Mouse (Mus musculus) heart, embryonic 16.5 days (tissue): ENCODE measurements around the gene Vmn1r196. TPM values are rescaled to one million over a fixed set of nuclear protein-coding genes. Genes with fewer than 3 reads are reported as not detected.
"Not testable (repeated sequence)": the region's sequence is repeated elsewhere in the genome, so short reads cannot be mapped to it uniquely, and the experiment has no call there.

Experiments used
- ATAC-seq: fragments of 200-750 bp; cut with Nextera tagmentation; replicated peaks from 2 replicates; pipeline ENCODE4 v1.8.0; 2017; ENCODE audit warnings: moderate number of reproducible peaks; ENCODE audit not compliant: insufficient read depth, low FRiP score; ENCODE audit errors: extremely low read depth
- H3K27ac ChIP-seq: fragments of 300-500 bp; sonication (generic); 2 replicates; pipeline ENCODE4 v1.5.1; 2014; ENCODE audit warnings: mild to moderate bottlenecking, low read length, control low read depth, moderate library complexity
- H3K27me3 ChIP-seq: fragments of 300-500 bp; sonication (generic); 2 replicates; pipeline ENCODE4 v1.6.1; 2014; ENCODE audit warnings: low read length, mixed read lengths; ENCODE audit not compliant: control insufficient read depth, insufficient read depth
- H3K36me3 ChIP-seq: fragments of 300-500 bp; sonication (generic); 2 replicates; pipeline ENCODE4 v1.6.1; 2014; ENCODE audit not compliant: control insufficient read depth, insufficient read depth
- H3K4me1 ChIP-seq: fragments of 300-500 bp; sonication (generic); 2 replicates; pipeline ENCODE4 v1.6.1; 2014; ENCODE audit warnings: low read length, mixed read lengths; ENCODE audit not compliant: control insufficient read depth, insufficient read depth
- H3K4me2 ChIP-seq: fragments of 300-500 bp; sonication (generic); 2 replicates; pipeline ENCODE4 v1.6.1; 2014; ENCODE audit warnings: low read depth, mild to moderate bottlenecking, control low read depth, low read length
- H3K4me3 ChIP-seq: fragments of 300-500 bp; sonication (generic); 2 replicates; pipeline ENCODE4 v1.5.1; 2014; ENCODE audit warnings: mild to moderate bottlenecking, control low read depth, low read length
- H3K9ac ChIP-seq: fragments of 300-500 bp; sonication (generic); 2 replicates; pipeline ENCODE4 v1.6.1; 2014; ENCODE audit warnings: low read length, control low read depth
- H3K9me3 ChIP-seq: fragments of 300-500 bp; sonication (generic); replicated peaks from 2 replicates; pipeline ENCODE4 v1.6.1; 2016; ENCODE audit warnings: low read length; ENCODE audit not compliant: control insufficient read depth
- WGBS: fragments of 180-500 bp; shearing (Covaris S2); extraction: QIAGEN DNeasy Blood & Tissue Kit; methylation state at CpG from one replicate; pipeline ENCODE4 v1.1.7; 2014; 5-methylcytosine and 5-hydroxymethylcytosine counted together
- polyA plus RNA-seq: library from polyadenylated mRNA; unstranded; fragments of >200 nt; fragmentation: Nextera tagmentation; extraction: Ambion mirVana; gene quantifications from 2 replicates; pipeline ENCODE4 v1.2.1, GENCODE M21; 2015

The Vmn1r196 gene
- polyA plus RNA-seq: not detected in 2 replicates

GRCm38 (mm10) chr13:22289620-22290019, at the start of gene Vmn1r196:
Gene Vmn1r196 (plus strand): TSS chr13:22289920.
- H3K4me1 ChIP-seq: no peaks in the 10 kb centered on the region
- no peak within 1 kb of the TSS for H3K9ac ChIP-seq
- no peak for ATAC-seq
- 80% methylated on average over 2 of the region's 2 CpGs for WGBS
- no peak within 1 kb of the TSS for H3K4me2 ChIP-seq
- no peak within 1 kb of the TSS for H3K27ac ChIP-seq
- H3K9me3 ChIP-seq: no peaks in the 10 kb centered on the region
- H3K27me3 ChIP-seq: no peaks in the 10 kb centered on the region
- H3K36me3 ChIP-seq: no peaks in the 10 kb centered on the region
- no peak within 1 kb of the TSS for H3K4me3 ChIP-seq

GRCm38 (mm10) chr13:22243915-22244314, 45.8 kb upstream of the Vmn1r196 start, which contains the start of gene Vmn1r194:
Gene Vmn1r194 (plus strand): TSS chr13:22244215.
- no peak for ATAC-seq
- H3K4me2 ChIP-seq: no peak within 1 kb of the TSS
- no peak within 1 kb of the TSS for H3K9ac ChIP-seq
- no peaks in the 10 kb centered on the region for H3K36me3 ChIP-seq
- H3K4me1 ChIP-seq: no peaks in the 10 kb centered on the region
- no peak within 1 kb of the TSS for H3K4me3 ChIP-seq
- WGBS: 43% methylated on average over 1 of the region's 1 CpGs
- H3K9me3 ChIP-seq: no peaks in the 10 kb centered on the region
- no peak within 1 kb of the TSS for H3K27ac ChIP-seq
- no peaks in the 10 kb centered on the region for H3K27me3 ChIP-seq

DNA sequence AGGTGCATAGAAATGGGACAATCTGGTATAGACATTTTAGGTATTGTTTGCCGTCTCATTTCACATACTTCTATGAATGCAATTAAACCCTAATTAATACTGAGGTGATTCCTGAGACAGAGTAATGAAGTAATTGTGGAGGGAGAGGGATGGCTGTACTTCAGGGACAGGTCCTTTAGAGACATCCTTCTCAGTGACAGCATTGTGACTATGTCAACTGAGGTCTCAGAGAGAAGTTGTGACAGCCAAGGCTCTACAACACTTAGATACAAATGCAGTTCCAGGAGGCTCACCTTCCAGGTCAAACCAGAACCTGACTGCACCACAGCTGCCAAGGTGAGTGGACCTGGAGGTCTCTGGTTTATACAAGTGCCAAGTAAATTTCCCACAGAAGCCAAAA, 19.5 kb upstream of the Vmn1r196 start, which contains the start of gene Vmn1r195:
Vmn1r195 (plus strand) TSS at position 301 of the 400 bp plus-strand sequence.
- not testable (repeated sequence) for H3K9me3 ChIP-seq, ATAC-seq, H3K4me2 ChIP-seq, H3K4me1 ChIP-seq, H3K9ac ChIP-seq, H3K4me3 ChIP-seq, H3K27me3 ChIP-seq, H3K27ac ChIP-seq, H3K36me3 ChIP-seq
- WGBS: 83% methylated on average over 1 of the region's 1 CpGs

GRCm38 (mm10) chr13:22271721-22272120, 18.0 kb upstream of the Vmn1r196 start:
- Histone ChIP-seq H3K9me3 (no peaks in the 10 kb centered on the region), H3K27ac (no peak overlapping the region), H3K4me1 (no peaks in the 10 kb centered on the region), H3K9ac (no peak overlapping the region), H3K4me2 (no peak overlapping the region), H3K36me3 (no peaks in the 10 kb centered on the region), H3K4me3 (no peak overlapping the region), H3K27me3 (no peaks in the 10 kb centered on the region)
- ATAC-seq: no peak
- 39% methylated on average over 2 of the region's 2 CpGs for WGBS

GRCm38 (mm10) chr13:22284578-22284977, 5.1 kb upstream of the Vmn1r196 start:
- Histone ChIP-seq H3K27me3 (no peaks in the 10 kb centered on the region), H3K4me1 (no peaks in the 10 kb centered on the region), H3K9me3 (no peaks in the 10 kb centered on the region), H3K36me3 (no peaks in the 10 kb centered on the region), H3K4me3 (no peak overlapping the region), H3K9ac (no peak overlapping the region), H3K27ac (no peak overlapping the region), H3K4me2 (no peak overlapping the region)
- 51% methylated on average over 2 of the region's 2 CpGs for WGBS
- no peak for ATAC-seq

DNA sequence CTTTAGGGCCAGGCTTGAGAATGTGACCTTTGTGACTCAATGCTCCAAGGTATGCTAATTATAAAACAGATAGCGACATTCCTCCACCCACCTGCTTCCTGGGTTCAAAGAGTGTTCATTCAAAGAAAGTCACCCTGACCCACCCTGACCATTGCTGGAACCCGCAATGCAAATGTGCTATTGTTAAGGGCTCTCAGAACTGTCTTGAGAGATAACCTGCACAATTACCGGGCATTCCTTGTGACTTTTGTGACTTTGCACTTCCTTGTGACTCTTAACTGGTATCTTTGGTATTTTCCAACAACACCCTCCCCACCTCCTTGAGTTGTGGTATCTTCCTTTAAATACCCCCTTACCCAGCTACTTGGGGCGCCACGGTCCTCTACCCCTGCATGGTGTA, 18.4 kb downstream of the Vmn1r196 start:
- ATAC-seq, H3K4me1 ChIP-seq, H3K36me3 ChIP-seq, H3K27ac ChIP-seq, H3K4me2 ChIP-seq, H3K9ac ChIP-seq, H3K27me3 ChIP-seq, H3K4me3 ChIP-seq, H3K9me3 ChIP-seq: not testable (repeated sequence)
- WGBS: 84% methylated on average over 5 of the region's 5 CpGs

DNA sequence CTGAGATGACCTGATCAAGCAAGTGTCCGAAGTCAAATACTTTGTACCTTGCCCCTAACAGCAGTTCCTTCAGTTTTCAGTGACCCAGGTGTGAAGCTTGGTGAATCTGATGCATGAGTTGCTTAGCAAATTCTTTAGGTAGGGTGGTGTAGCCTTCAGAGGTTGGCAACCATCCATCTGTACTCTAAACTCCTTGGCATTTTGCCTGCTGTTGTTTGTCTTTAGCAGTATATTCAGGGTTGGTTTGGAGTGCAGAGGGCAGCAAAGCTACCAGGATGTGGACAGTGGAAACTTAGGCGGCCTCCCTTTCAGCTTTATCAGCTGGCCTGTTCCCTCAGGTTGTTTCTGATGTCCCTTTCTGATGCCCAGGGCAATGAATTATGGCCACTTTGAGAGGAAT, 25.6 kb downstream of the Vmn1r196 start:
- WGBS: 64% methylated on average over 2 of the region's 2 CpGs
- no peaks in the 10 kb centered on the region for H3K27me3 ChIP-seq
- no peak overlapping the region for H3K4me2 ChIP-seq
- H3K9ac ChIP-seq: no peak overlapping the region
- H3K4me3 ChIP-seq: no peak overlapping the region
- H3K36me3 ChIP-seq: no peaks in the 10 kb centered on the region
- no peak overlapping the region for H3K27ac ChIP-seq
- no peak for ATAC-seq
- no peaks in the 10 kb centered on the region for H3K4me1 ChIP-seq
- no peaks in the 10 kb centered on the region for H3K9me3 ChIP-seq

GRCm38 (mm10) chr13:22317366-22317765, 27.6 kb downstream of the Vmn1r196 start:
- H3K4me3 ChIP-seq: no peak overlapping the region
- H3K9ac ChIP-seq: no peak overlapping the region
- ATAC-seq: no peak
- 68% methylated on average over 2 of the region's 2 CpGs for WGBS
- no peak overlapping the region for H3K4me2 ChIP-seq
- no peaks in the 10 kb centered on the region for H3K4me1 ChIP-seq
- H3K9me3 ChIP-seq: no peaks in the 10 kb centered on the region
- H3K36me3 ChIP-seq: no peaks in the 10 kb centered on the region
- no peaks in the 10 kb centered on the region for H3K27me3 ChIP-seq
- H3K27ac ChIP-seq: no peak overlapping the region

- no peaks in the 10 kb centered on the region for H3K9me3 ChIP-seq
- ATAC-seq: no peak
- no peak overlapping the region for H3K4me3 ChIP-seq
- H3K27ac ChIP-seq: no peak overlapping the region
- H3K36me3 ChIP-seq: no peaks in the 10 kb centered on the region
- H3K9ac ChIP-seq: no peak overlapping the region
- H3K4me1 ChIP-seq: no peaks in the 10 kb centered on the region
- no peak overlapping the region for H3K4me2 ChIP-seq
- H3K27me3 ChIP-seq: no peaks in the 10 kb centered on the region
Observed at GRCm38 (mm10) chr13:22320091-22320490, 30.4 kb downstream of the Vmn1r196 start.

DNA sequence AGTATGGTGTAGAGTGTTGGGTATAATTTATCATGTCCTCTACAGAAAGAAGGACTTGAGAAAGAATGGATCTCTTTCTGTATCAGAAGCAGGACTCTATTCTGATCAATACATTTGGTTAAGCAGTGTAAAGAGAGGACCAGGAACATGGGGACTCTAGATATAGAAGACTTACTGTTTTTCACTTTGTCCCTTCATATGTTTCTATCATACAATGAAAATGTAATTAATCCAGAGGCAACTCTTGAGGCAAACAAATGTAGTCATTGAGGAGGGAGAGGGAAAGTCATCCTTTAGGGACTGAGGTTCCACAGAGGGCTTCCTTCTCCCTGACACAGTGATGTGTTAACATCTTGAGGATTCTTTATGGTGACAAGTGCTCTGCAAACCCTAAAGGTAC, 34.6 kb downstream of the Vmn1r196 start, which contains the start of gene Vmn1r197:
Vmn1r197 (plus strand) TSS at position 301 of the 400 bp plus-strand sequence.
- H3K9ac ChIP-seq: no peak within 1 kb of the TSS
- H3K4me2 ChIP-seq: no peak within 1 kb of the TSS
- ATAC-seq: no peak
- no peak within 1 kb of the TSS for H3K27ac ChIP-seq
- H3K9me3 ChIP-seq: no peaks in the 10 kb centered on the region
- H3K4me3 ChIP-seq: no peak within 1 kb of the TSS
- no peaks in the 10 kb centered on the region for H3K27me3 ChIP-seq
- H3K4me1 ChIP-seq: no peaks in the 10 kb centered on the region
- H3K36me3 ChIP-seq: no peaks in the 10 kb centered on the region
